9 mouse cellular contexts compared by ENCODE assay signal in the genomic region with DNA sequence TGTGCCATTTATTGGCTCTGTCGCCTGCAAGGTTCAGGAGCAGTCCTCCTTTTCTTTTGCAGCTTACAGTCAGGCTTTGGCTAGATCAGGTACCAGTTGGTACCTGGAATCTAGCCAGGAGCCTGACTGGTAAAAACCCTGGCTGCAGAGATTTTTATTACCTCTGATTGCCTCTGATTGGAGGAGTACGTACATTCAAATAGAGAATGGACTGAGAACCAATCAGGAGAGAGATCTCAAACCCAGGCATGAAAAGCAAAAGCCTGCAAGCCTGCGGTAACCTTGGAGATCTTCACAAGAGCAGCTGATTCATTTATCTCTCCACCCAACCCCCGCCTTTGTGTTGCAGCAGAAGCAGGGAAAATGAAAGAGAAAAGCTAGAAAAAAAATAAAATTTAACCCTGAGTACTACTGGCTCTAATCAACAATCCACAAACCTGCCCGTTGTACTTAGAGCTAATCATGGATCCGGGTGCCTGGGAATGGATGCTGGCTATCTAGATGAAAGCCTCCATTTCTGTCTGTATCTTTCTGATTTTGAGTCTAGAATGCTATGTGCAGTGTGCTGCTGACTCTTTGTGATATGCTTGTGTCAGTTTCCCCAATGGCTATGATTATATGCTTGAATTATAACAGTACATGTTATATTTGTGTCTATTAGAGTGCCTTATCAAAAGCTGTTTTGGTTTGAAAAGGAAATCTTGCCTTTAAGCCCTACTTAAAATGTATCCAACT.
DNase-seq lines count a peak whose midpoint lies in the region; ATAC-seq and TF ChIP-seq lines count a peak whose summit lies in the region.
"Had no signal": no experiment of that assay in that cellular context is flagged by ENCODE, and none has a peak within 500 bp of the region (broad histone marks: within the 10 kb centered on the region; RNA-seq: fewer than 3 reads in every experiment).

No protein-coding gene starts in this region.

- H3K36me3 ChIP-seq in heart, embryonic 13.5 days = no peaks in the 10 kb centered on the region
- H3K36me3 ChIP-seq in embryonic facial prominence, embryonic 13.5 days = no peaks in the 10 kb centered on the region
- no peaks in the 10 kb centered on the region for H3K36me3 ChIP-seq in intestine, embryonic 16.5 days (ENCODE audit: control insufficient read depth, insufficient read depth, low read length)
- H3K36me3 ChIP-seq in limb, embryonic 14.5 days (ENCODE audit: control insufficient read depth, insufficient read depth, low read length) = no peaks in the 10 kb centered on the region

- H3K4me2 ChIP-seq in heart, embryonic 13.5 days = peak overlapping the region; percentile 11; the same call in 1 of the 2 replicates
- H3K4me2 ChIP-seq in embryonic facial prominence, embryonic 13.5 days = no peak overlapping the region
- H3K4me2 ChIP-seq in intestine, embryonic 16.5 days (ENCODE audit: low read depth, low read length) = no peak overlapping the region
- no peak overlapping the region for H3K4me2 ChIP-seq in limb, embryonic 14.5 days (replicated peaks; ENCODE audit: low read depth, low read length, severe bottlenecking)

- H3K4me3 ChIP-seq in heart, embryonic 13.5 days = no peak overlapping the region
- H3K4me3 ChIP-seq in embryonic facial prominence, embryonic 13.5 days = no peak overlapping the region
- H3K4me3 ChIP-seq in intestine, embryonic 16.5 days (ENCODE audit: low read length) = no peak overlapping the region
- H3K4me3 ChIP-seq in limb, embryonic 14.5 days (replicated peaks; ENCODE audit: low read length) = no peak overlapping the region
- H3K4me3 ChIP-seq: erythroblast, embryonic 14.5 days had no signal

- no peaks in the 10 kb centered on the region for H3K4me1 ChIP-seq in heart, embryonic 13.5 days
- no peaks in the 10 kb centered on the region for H3K4me1 ChIP-seq in embryonic facial prominence, embryonic 13.5 days
- H3K4me1 ChIP-seq in intestine, embryonic 16.5 days (ENCODE audit: control insufficient read depth, insufficient read depth, low read length) = no peaks in the 10 kb centered on the region
- H3K4me1 ChIP-seq in limb, embryonic 14.5 days (ENCODE audit: control insufficient read depth, insufficient read depth, low read length) = no peaks in the 10 kb centered on the region

- 46% methylated on average over 6 of the region's 6 CpGs for WGBS in heart, embryonic 13.5 days
- 51% methylated on average over 6 of the region's 6 CpGs for WGBS in embryonic facial prominence, embryonic 13.5 days
- 52% methylated on average over 6 of the region's 6 CpGs for WGBS in intestine, embryonic 16.5 days
- 47% methylated on average over 6 of the region's 6 CpGs for WGBS in limb, embryonic 14.5 days

- TF ChIP-seq POLR2A in limb, embryonic 14.5 days (IDR thresholded peaks at IDR 0.05; ENCODE audit: borderline replicate concordance, extremely low read depth, insufficient read depth, insufficient read length) = no peak

- intact Hi-C loops in heart, postnatal 25 days (cut with DNase I) = no loop called here

- no peak overlapping the region for H3K27ac ChIP-seq in heart, embryonic 13.5 days (replicated peaks)
- no peak overlapping the region for H3K27ac ChIP-seq in embryonic facial prominence, embryonic 13.5 days
- H3K27ac ChIP-seq in intestine, embryonic 16.5 days (ENCODE audit: low read length) = no peak overlapping the region
- H3K27ac ChIP-seq in limb, embryonic 14.5 days (replicated peaks; ENCODE audit: low read depth, low read length) = no peak overlapping the region

- no peak for DNase-seq in heart, postnatal 25 days (ENCODE audit: low spot score)
- DNase-seq in limb, embryonic 14.5 days (ENCODE audit: low spot score) = peak; percentile 16
- peak; percentile 81 for DNase-seq in right cerebral cortex, adult 18-20 months
- DNase-seq in gastrocnemius, adult 8-10 months (ENCODE audit: low spot score in 2 of 2) = no peak
- DNase-seq in heart, adult 11 months = no peak

- H3K9me3 ChIP-seq in heart, embryonic 13.5 days = no peaks in the 10 kb centered on the region
- peaks cover 7% of the 10 kb centered on the region; the same call in 1 of the 2 replicates for H3K9me3 ChIP-seq in embryonic facial prominence, embryonic 13.5 days
- H3K9me3 ChIP-seq in intestine, embryonic 16.5 days (ENCODE audit: control insufficient read depth, low read length) = no peaks in the 10 kb centered on the region
- no peaks in the 10 kb centered on the region for H3K9me3 ChIP-seq in limb, embryonic 14.5 days (ENCODE audit: control insufficient read depth, low read length)

- ATAC-seq in heart, embryonic 13.5 days (ENCODE audit: extremely low read depth, insufficient number of reproducible peaks, low FRiP score, low TSS enrichment) = no peak
- peak; percentile 52; the same call in 1 of the 2 replicates for ATAC-seq in embryonic facial prominence, embryonic 13.5 days (ENCODE audit: insufficient number of reproducible peaks, insufficient read depth, low FRiP score, low TSS enrichment, low read depth)
- ATAC-seq in intestine, embryonic 16.5 days = peak; percentile 69
- ATAC-seq in limb, embryonic 14.5 days (ENCODE audit: low FRiP score, low read depth) = peak; percentile 57; the same call in 1 of the 2 replicates

- no peak overlapping the region for H3K9ac ChIP-seq in heart, embryonic 13.5 days
- H3K9ac ChIP-seq in embryonic facial prominence, embryonic 13.5 days = no peak overlapping the region
- H3K9ac ChIP-seq in intestine, embryonic 16.5 days (ENCODE audit: low read depth, low read length) = no peak overlapping the region
- no peak overlapping the region for H3K9ac ChIP-seq in limb, embryonic 14.5 days (ENCODE audit: low read depth, low read length, severe bottlenecking)

- H3K27me3 ChIP-seq in heart, embryonic 13.5 days (replicated peaks) = no peaks in the 10 kb centered on the region
- no peaks in the 10 kb centered on the region for H3K27me3 ChIP-seq in embryonic facial prominence, embryonic 13.5 days
- H3K27me3 ChIP-seq in intestine, embryonic 16.5 days (replicated peaks; ENCODE audit: control insufficient read depth, insufficient read depth, low read length) = no peaks in the 10 kb centered on the region
- no peaks in the 10 kb centered on the region for H3K27me3 ChIP-seq in limb, embryonic 14.5 days (ENCODE audit: control insufficient read depth, insufficient read depth, low read length)

Comparison
In these comparisons a context has a peak if more than half of its experiments do, and no peak if none do; other contexts are left out.
1. DNase-seq: peak in limb, embryonic 14.5 days (single experiment) and right cerebral cortex, adult 18-20 months (single experiment); none in heart, postnatal 25 days (single experiment), gastrocnemius, adult 8-10 months (0 of 2) and heart, adult 11 months (single experiment).